Mouse (Mus musculus): ENCODE results near the gene Pccb.

Pccb gene

GRCm38 (mm10) chr9:101034448-101035098 lies at the start of gene Pccb:
Pccb (minus strand) TSS chr9:101034898.
- DNase-seq, result peak; percentile 96 to 97

DNA sequence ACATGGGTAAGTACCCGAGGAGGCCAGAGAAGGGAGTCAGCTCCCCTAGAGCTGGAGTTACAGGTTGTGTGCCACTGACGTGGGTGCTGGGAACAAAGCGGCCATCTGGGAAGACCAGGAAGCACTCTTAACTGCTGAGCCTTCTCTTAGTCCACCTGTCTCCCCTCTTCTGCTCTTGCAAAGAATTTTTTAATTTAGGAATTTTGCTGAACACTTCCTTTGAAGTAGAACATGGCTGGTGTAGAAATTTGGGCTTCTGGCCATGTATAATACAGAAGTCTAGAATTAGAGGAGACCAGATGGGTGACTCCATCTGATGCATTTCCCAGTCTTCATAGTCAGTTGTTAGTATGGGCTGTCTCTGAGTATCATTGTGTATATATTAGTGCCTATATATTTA lies 49.0 kb upstream of the Pccb start:
- DNase-seq, result no peak

DNA sequence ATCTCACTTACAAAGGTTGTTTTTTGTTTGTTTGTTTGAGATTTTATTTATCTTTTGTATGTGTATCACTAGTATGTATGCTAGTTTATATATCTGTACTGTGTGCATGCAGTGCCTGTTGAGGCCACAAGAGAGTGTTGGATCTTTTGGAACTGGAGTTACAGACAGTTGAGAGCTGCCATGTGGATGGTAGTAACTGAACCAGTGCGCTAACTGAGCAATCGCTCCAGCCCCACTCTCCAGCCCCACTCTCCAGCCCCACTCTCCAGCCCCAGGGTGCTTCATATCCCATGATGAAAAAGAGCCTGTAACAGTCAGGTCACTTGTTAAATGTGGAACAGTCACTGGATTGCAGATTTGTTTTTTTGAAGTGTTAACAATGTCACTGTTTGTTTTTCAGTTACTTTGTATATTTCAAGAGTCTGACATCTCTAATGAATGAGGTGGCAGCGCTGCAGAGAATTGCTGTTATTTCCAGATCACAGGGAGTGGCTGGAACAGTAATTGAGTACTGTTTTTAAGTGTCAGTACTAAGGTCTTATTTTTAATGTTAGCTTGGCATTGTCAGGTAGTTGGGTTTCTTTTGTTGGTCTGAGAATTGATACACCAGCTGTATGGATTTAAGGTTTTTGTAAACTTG lies 45.5 kb upstream of the Pccb start:
- peak in 1 of 2 experiments; percentile 34 for DNase-seq

GRCm38 (mm10) chr9:101078579-101078978 lies 43.9 kb upstream of the Pccb start:
- no peak for DNase-seq

DNA sequence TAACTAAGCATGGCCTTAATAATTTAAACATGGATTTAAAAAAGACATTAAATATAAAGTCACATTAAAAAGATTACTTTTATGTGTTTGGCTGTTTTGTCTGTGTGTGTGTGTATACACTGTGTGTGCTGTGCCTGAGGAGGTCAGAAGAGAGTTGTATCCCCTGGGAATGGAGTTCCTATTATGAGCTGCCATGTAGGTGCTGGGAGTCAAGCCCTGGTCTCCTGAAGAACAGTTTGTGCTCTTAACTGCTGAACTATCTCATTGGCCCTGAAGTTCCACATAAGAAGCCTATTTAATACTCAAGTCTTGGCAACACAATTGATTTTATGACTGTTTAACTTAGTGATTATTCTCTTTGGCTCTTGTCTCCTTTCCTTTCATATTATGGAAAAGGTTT lies 42.8 kb upstream of the Pccb start:
- DNase-seq, result no peak

DNA sequence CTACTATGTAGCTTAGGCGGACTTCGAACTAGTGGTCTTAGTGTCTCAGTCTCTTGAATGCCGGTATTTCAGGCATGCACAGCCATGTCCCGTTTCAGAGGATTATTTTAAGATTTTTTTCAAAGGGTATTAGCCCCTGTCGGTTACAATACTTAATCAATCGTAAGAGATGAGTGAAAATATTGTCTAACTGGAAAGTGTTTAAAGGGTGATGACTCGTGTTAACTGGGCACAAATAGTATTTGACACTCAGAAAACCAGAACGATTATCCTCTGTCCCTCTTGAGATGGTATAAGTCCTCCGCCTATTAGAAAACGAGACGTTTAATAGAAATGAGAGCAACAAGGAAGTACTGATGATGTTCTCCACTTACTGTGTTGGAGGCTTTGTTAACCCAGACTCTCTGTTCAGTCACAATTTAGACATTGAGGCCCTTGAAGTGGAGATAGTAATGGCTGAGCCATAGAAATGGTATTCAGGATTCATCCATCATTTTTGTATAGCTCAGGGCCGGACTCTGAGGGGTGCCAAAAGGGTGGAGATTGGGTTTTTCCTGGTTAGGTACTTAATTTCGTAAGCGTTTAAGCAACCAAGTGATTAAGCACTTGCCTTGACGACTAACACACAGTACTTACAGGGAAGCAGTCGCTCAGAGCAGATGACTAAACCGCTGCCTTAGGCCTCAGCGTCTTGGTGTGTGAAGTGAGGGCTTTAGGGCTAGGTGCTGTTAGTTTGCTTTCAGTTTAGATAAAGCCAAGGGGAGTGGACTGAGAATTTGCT lies 41.6 kb upstream of the Pccb start:
- peak; percentile 41 to 48 for DNase-seq

DNA sequence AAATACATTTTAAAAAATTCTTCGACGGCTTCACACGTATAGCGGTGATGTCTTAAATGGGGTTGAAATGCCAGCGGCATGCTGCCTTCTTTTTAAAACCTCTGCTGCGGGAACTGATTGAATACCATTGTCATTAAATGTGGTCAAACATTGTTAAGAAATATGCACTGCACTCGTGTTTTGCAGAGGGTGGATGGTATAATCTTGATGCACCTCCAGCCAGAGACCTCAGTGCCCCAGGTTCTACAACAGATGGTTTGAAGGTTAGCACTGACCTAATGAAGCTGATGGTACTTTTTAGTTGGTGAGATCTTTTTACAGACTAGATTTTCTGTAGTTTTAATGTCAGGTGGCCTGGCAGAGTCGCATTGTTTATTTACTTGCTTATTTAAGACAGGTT lies 41.0 kb upstream of the Pccb start:
- no peak for DNase-seq

DNA sequence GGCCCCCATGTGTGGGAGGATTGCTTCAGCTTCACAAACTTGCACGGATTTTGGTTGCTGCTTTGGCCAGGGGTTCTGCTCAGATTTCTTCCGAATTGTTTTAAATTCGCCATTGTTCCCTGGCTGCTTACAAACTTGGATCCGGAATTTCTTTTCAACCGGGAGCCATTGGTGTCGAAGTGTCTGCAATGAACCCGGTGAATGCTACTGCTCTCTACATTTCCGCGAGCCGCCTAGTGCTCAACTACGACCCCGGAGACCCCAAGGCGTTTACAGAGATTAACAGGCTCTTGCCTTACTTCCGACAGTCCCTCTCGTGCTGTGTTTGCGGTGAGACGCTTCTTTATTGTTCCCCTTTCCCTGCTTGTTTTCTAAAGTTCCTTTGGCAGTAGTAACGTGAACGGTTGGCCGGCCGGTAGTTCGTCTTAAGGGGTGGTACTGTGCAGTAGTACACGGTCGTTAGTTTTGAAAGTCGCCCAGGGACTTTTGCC lies 40.4 kb upstream of the Pccb start:
- DNase-seq, result peak; percentile 26 to 31

DNA sequence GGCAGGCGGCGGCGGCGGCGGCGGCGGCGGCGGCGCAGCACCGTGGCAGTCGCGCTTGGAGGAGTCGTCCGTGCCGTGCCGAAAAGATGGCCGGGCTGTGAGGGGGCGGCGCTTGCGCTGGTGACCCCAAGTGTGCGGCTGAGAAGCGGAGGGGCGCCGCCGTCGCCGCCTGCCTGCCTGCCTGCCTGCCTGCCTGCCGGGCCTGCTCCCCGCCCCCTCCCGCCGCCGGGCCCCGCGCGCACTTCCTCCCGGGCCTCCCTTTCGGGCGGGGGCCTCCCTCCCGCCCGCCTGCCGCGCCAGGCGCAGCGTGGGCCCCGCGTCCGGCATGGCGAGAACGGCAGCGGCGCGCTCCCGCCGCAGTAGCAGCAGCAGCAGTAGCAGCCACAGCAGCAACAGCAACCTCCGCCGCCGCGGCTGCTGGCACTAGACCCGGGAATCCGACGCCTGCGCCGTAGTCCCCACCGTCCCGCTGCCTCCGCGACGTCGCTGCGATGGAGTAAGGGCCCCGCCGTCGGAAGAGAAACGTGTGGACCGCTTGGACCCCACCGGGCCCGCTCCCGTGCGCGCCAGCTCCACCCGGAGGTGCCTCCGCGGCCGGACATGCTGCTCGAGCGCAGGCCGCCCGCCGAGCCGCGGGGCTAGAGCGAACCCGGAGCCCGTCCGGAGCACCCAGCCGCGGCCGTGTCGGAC lies 39.8 kb upstream of the Pccb start:
- peak; percentile 89 to 91 for DNase-seq

- DNase-seq, result no peak
These were observed 39.3 kb upstream of the Pccb start, which contains the start of gene Msl2 for GRCm38 (mm10) chr9:101073987-101074331. Msl2 (plus strand) TSS chr9:101074101.

DNA sequence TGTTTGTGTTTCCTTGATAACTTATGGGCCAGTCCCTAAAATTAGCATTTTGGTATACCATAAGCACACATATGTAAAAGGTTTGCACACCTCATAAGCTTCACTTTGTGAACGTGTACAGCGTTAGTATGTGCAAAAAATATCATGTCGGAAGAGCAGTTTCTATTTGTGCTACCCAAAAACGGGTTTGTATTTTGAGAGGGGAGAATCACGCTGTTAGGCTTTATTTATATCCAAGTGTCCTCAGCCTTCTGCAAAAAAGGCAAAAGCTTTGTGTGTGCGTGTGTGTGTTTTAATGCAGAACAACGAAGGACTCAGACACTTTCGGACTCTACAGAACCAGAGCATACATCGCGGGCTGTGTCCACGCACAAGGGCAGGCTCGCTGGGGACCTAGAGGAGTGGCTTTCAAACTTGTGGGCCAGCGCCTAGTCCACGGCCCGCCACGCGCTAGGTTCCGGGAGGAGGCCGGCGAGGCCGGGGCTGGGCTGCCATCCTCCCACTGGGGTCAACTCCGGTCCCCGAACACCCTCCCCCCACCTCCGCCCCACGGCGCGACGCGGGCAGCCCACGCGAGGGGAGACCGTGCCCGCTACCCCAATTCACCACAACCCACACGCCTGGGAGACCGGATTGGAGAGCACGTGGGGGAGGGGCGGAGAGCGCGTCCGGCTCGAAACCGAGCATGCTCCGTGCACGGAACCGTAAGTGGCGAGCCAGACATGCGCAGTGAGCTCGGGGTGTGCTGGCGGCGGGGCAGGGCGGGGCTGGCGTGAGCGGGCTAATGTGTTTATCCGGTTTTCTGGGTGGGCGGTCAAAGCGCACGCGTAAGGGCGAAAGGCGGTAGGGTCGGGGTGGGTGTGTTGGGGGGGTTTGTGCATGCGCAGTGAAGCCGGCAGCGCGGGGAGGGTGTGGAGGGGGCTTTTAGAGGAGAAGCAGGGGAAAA lies 38.6 kb upstream of the Pccb start:
- DNase-seq, result peak; percentile 99

DNA sequence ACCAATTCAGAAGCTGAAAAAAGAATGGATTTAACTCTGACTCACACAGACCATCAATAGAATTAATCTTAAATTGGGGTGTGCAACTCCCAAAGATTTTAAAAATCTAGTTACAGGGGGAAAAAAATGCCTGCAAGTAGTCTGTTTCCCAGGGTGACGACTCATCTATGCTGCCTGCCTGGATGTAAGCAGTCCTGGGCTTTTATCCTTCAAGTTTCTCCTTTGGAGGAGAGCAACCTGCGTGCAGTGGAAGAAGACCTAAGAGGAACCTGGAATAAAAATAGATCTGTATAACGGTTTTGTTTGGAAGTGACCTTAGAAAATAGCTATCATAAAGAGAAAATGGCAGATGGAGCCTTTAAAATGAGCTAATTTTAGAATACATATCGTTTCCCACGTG lies 37.8 kb upstream of the Pccb start:
- DNase-seq, result no peak

- no peak for DNase-seq
These were observed 35.1 kb upstream of the Pccb start for GRCm38 (mm10) chr9:101069781-101070180.

DNA sequence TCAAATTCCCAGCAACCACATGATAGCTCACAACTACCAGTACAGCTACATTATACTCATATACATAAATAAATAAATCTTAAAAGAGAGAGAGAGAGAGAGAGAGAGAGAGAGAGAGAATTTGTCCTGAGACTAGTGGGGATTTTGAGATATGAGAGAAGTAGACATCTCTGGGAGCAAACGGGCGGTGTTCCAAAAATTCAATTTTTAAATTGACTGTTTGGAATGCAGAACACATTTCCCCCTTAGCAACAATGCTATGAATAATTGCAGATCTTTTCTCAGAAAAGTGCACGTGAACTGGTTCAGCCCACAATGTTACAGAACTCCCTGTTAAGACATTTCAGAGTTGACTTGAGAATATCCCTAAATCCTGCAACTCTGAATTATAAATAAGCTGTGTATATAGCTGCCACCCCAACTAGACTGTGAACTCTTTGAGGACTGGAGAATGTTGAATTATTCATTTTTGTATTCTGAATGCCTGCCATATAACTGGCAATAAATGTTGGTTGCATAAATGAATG lies 30.4 kb upstream of the Pccb start:
- no peak for DNase-seq

- no peak for DNase-seq
These were observed 27.6 kb upstream of the Pccb start for GRCm38 (mm10) chr9:101062253-101062780.

- DNase-seq, result no peak
These were observed 26.3 kb upstream of the Pccb start for GRCm38 (mm10) chr9:101061035-101061434.

DNA sequence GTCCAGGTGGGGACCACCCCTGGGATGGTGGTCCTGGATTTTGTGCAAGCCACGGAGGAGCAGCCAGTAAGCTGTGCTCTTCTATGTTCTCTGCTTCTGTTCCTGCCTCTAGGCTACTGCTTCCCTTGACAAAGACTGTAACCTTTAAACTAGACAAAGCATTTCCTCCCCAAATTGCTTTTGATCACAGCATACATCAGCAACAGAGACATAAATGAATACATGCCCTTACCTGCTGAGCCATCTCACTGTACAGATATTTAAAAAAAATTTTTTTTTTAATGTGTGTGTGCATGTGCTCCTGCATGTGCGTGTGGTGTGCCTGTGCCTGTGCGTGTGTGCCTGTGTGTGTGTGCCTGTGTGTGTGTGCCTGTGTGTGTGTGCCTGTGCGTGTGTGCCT lies 22.5 kb upstream of the Pccb start:
- DNase-seq, result no peak

DNA sequence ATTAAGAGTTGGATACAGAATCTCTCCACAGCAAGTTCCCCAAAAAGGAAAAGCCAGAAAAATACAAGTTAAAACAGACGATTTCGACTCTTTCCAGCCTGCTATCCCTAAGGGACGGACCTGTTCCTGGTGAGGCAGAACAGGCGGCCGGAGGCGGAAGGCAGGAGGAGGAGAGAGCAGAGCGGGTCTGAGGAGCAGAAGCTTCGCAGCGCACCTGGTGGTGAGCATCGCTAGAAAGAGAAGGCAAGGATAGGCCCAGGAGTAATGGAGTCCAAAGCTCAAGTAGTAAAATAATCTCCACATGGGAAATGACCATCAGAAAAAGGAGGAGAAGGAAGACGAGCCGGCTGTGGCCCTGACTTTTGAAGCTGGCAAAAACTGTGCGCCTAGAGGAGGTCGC lies 18.6 kb upstream of the Pccb start:
- DNase-seq, result no peak

DNA sequence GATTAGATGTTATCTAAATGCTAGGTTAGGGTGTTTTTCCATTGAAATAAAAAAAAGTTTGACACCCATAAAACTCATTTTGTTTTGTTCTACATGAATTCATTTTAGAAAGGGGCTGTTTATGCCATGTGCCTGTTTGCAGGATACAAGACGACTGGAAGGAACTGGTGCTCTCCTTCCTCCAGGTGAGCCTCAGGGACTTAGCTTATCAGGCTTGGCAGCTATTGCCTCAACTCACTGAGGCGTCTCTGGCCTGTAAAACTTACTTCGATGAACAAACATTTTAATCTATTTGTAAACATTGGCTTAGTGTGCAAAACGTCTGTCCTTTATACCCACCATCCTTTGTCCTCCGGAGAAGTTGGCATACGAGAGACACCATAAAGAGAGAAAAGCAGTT lies 18.0 kb upstream of the Pccb start:
- DNase-seq, result no peak

- DNase-seq, result no peak
These were observed 17.3 kb upstream of the Pccb start for GRCm38 (mm10) chr9:101052007-101052406.

GRCm38 (mm10) chr9:101045710-101046338 lies 11.1 kb upstream of the Pccb start:
- DNase-seq, result no peak
